Mouse (Mus musculus): ENCODE measurements at regions not wholly inside any gene's neighbourhood (a gene's known extent, or its start where the extent isn't known, plus 50 kb on each side); places are given as distances from the start of the nearest gene placed in this dataset. TPM values are rescaled to one million over a fixed set of nuclear protein-coding genes. Genes with fewer than 3 reads are reported as not detected.

- H3K4me3 ChIP-seq (ENCODE audit: low read depth, low read length) = no peak overlapping the region
- no peak overlapping the region for H3K27ac ChIP-seq (ENCODE audit: low read depth)
- no peaks in the 10 kb centered on the region for H3K27me3 ChIP-seq (ENCODE audit: control insufficient read depth, insufficient read depth, low read length)
- no peak for DNase-seq (ENCODE audit: low spot score)
- WGBS = 66% methylated on average over 5 of the region's 5 CpGs
- TF ChIP-seq EP300 (IDR thresholded peaks at IDR 0.05; ENCODE audit: low read depth) (no peak), CTCF (IDR thresholded peaks at IDR 0.05; ENCODE audit: low read depth) (no peak)
- no peak overlapping the region for H3K9ac ChIP-seq (replicated peaks; ENCODE audit: low read depth, low read length)
- no peaks in the 10 kb centered on the region for H3K4me1 ChIP-seq (ENCODE audit: control insufficient read depth, insufficient read depth)
- no peak for ATAC-seq (ENCODE audit: insufficient read depth, low read depth)
- no peak overlapping the region for H3K4me2 ChIP-seq (ENCODE audit: low read depth, low read length)
- H3K36me3 ChIP-seq (replicated peaks; ENCODE audit: control insufficient read depth, insufficient read depth, low read length) = no peaks in the 10 kb centered on the region
- H3K9me3 ChIP-seq (replicated peaks; ENCODE audit: control insufficient read depth, low read length) = 0 out of 2 replicates have a peak, but pooled peaks cover 4% of the 10 kb centered on the region
These were observed 106.5 kb upstream of the Fam19a5 start for GRCm38 (mm10) chr15:87437611-87438010.

- no peaks in the 10 kb centered on the region for H3K9me3 ChIP-seq (replicated peaks; ENCODE audit: control insufficient read depth, low read length)
- H3K36me3 ChIP-seq (replicated peaks; ENCODE audit: control insufficient read depth, insufficient read depth, low read length) = no peaks in the 10 kb centered on the region
- H3K4me2 ChIP-seq (ENCODE audit: low read depth, low read length) = no peak overlapping the region
- no peak overlapping the region for H3K4me3 ChIP-seq (ENCODE audit: low read depth, low read length)
- no peaks in the 10 kb centered on the region for H3K27me3 ChIP-seq (ENCODE audit: control insufficient read depth, insufficient read depth, low read length)
- ATAC-seq (ENCODE audit: insufficient read depth, low read depth) (no peak), DNase-seq (ENCODE audit: low spot score) (no peak)
- no peaks in the 10 kb centered on the region for H3K4me1 ChIP-seq (ENCODE audit: control insufficient read depth, insufficient read depth)
- H3K27ac ChIP-seq (ENCODE audit: low read depth) = no peak overlapping the region
- no peak for TF ChIP-seq EP300 (IDR thresholded peaks at IDR 0.05; ENCODE audit: low read depth)
- TF ChIP-seq CTCF (IDR thresholded peaks at IDR 0.05; ENCODE audit: low read depth) = no peak
- 48% methylated on average over 1 of the region's 1 CpGs for WGBS
- no peak overlapping the region for H3K9ac ChIP-seq (replicated peaks; ENCODE audit: low read depth, low read length)
These were observed 85.2 kb upstream of the Fam19a5 start for GRCm38 (mm10) chr15:87458932-87459331.

- Histone ChIP-seq H3K36me3 (replicated peaks; ENCODE audit: control insufficient read depth, insufficient read depth, low read length) (no peaks in the 10 kb centered on the region), H3K27ac (ENCODE audit: low read depth) (no peak overlapping the region), H3K9me3 (replicated peaks; ENCODE audit: control insufficient read depth, low read length) (no peaks in the 10 kb centered on the region; the same call in 1 of the 2 replicates), H3K4me1 (ENCODE audit: control insufficient read depth, insufficient read depth) (no peaks in the 10 kb centered on the region), H3K27me3 (ENCODE audit: control insufficient read depth, insufficient read depth, low read length) (no peaks in the 10 kb centered on the region), H3K4me2 (ENCODE audit: low read depth, low read length) (no peak overlapping the region), H3K4me3 (ENCODE audit: low read depth, low read length) (no peak overlapping the region), H3K9ac (replicated peaks; ENCODE audit: low read depth, low read length) (no peak overlapping the region)
- WGBS = 32% methylated on average over 11 of the region's 11 CpGs
- TF ChIP-seq EP300 (IDR thresholded peaks at IDR 0.05; ENCODE audit: low read depth) (no peak), CTCF (IDR thresholded peaks at IDR 0.05; ENCODE audit: low read depth) (no peak)
- DNase-seq (ENCODE audit: low spot score) (no peak), ATAC-seq (ENCODE audit: insufficient read depth, low read depth) (no peak)
These were observed 67.9 kb upstream of the Fam19a5 start for GRCm38 (mm10) chr15:87476247-87476646.

GRCm38 (mm10) chr15:87476862-87477490, 67.1 kb upstream of the Fam19a5 start:
- Histone ChIP-seq H3K4me3 (ENCODE audit: low read depth, low read length) (no peak overlapping the region), H3K36me3 (replicated peaks; ENCODE audit: control insufficient read depth, insufficient read depth, low read length) (no peaks in the 10 kb centered on the region), H3K9ac (replicated peaks; ENCODE audit: low read depth, low read length) (no peak overlapping the region), H3K4me2 (ENCODE audit: low read depth, low read length) (no peak overlapping the region), H3K4me1 (ENCODE audit: control insufficient read depth, insufficient read depth) (no peaks in the 10 kb centered on the region), H3K27ac (ENCODE audit: low read depth) (no peak overlapping the region), H3K9me3 (replicated peaks; ENCODE audit: control insufficient read depth, low read length) (no peaks in the 10 kb centered on the region; the same call in 1 of the 2 replicates), H3K27me3 (ENCODE audit: control insufficient read depth, insufficient read depth, low read length) (no peaks in the 10 kb centered on the region)
- TF ChIP-seq EP300 (IDR thresholded peaks at IDR 0.05; ENCODE audit: low read depth) = no peak
- TF ChIP-seq CTCF (IDR thresholded peaks at IDR 0.05; ENCODE audit: low read depth) = no peak
- 69% methylated on average over 14 of the region's 14 CpGs for WGBS
- ATAC-seq (ENCODE audit: insufficient read depth, low read depth) (no peak), DNase-seq (ENCODE audit: low spot score) (no peak)

- no peaks in the 10 kb centered on the region for H3K27me3 ChIP-seq (ENCODE audit: control insufficient read depth, insufficient read depth, low read length)
- no peaks in the 10 kb centered on the region; the same call in 1 of the 2 replicates for H3K9me3 ChIP-seq (replicated peaks; ENCODE audit: control insufficient read depth, low read length)
- ATAC-seq (ENCODE audit: insufficient read depth, low read depth) = no peak
- no peaks in the 10 kb centered on the region for H3K4me1 ChIP-seq (ENCODE audit: control insufficient read depth, insufficient read depth)
- no peak for TF ChIP-seq EP300 (IDR thresholded peaks at IDR 0.05; ENCODE audit: low read depth)
- TF ChIP-seq CTCF (IDR thresholded peaks at IDR 0.05; ENCODE audit: low read depth) = no peak
- WGBS = 82% methylated on average over 3 of the region's 3 CpGs
- DNase-seq (ENCODE audit: low spot score) = no peak
- no peaks in the 10 kb centered on the region for H3K36me3 ChIP-seq (replicated peaks; ENCODE audit: control insufficient read depth, insufficient read depth, low read length)
- no peak overlapping the region for H3K4me2 ChIP-seq (ENCODE audit: low read depth, low read length)
- H3K27ac ChIP-seq (ENCODE audit: low read depth) = no peak overlapping the region
- no peak overlapping the region for H3K9ac ChIP-seq (replicated peaks; ENCODE audit: low read depth, low read length)
- no peak overlapping the region for H3K4me3 ChIP-seq (ENCODE audit: low read depth, low read length)
These were observed 63.3 kb upstream of the Fam19a5 start for GRCm38 (mm10) chr15:87480758-87481157.

Small RNA genes in the stretch of these regions (microRNA-seq; reads per million reads assigned to microRNA genes)
- gene Gm23416 = not detected

Measured in heart, postnatal 0 days (tissue).